Mouse (Mus musculus): ENCODE results near the gene Rbm44.

The Rbm44 gene

GRCm38 (mm10) chr1:91207334-91208074, 62.6 kb downstream of the Rbm44 start:
- no peak for ATAC-seq (ENCODE audit: insufficient number of reproducible peaks, low FRiP score, low TSS enrichment)

GRCm38 (mm10) chr1:91209343-91209742, 64.5 kb downstream of the Rbm44 start:
- ATAC-seq (ENCODE audit: insufficient number of reproducible peaks, low FRiP score, low TSS enrichment): 0 out of 2 replicates have a peak, but pooled peaks have one; percentile 28

GRCm38 (mm10) chr1:91209785-91210184, 64.9 kb downstream of the Rbm44 start:
- ATAC-seq (ENCODE audit: insufficient number of reproducible peaks, low FRiP score, low TSS enrichment): no peak

- no peak for ATAC-seq (ENCODE audit: insufficient number of reproducible peaks, low FRiP score, low TSS enrichment)
These were observed 66.2 kb downstream of the Rbm44 start for GRCm38 (mm10) chr1:91211099-91211498.

- ATAC-seq (ENCODE audit: insufficient number of reproducible peaks, low FRiP score, low TSS enrichment): no peak
These were observed 66.7 kb downstream of the Rbm44 start for GRCm38 (mm10) chr1:91211591-91212008.

GRCm38 (mm10) chr1:91215264-91215663, 70.4 kb downstream of the Rbm44 start:
- ATAC-seq (ENCODE audit: insufficient number of reproducible peaks, low FRiP score, low TSS enrichment): no peak

- ATAC-seq (ENCODE audit: insufficient number of reproducible peaks, low FRiP score, low TSS enrichment): no peak
These were observed 71.1 kb downstream of the Rbm44 start for GRCm38 (mm10) chr1:91215981-91216380.

GRCm38 (mm10) chr1:91216504-91217267, 71.8 kb downstream of the Rbm44 start:
- ATAC-seq (ENCODE audit: insufficient number of reproducible peaks, low FRiP score, low TSS enrichment): no peak

GRCm38 (mm10) chr1:91219641-91220321, 74.9 kb downstream of the Rbm44 start:
- ATAC-seq (ENCODE audit: insufficient number of reproducible peaks, low FRiP score, low TSS enrichment): no peak

- ATAC-seq (ENCODE audit: insufficient number of reproducible peaks, low FRiP score, low TSS enrichment): no peak
These were observed 75.4 kb downstream of the Rbm44 start for GRCm38 (mm10) chr1:91220322-91220672.
